Mouse (Mus musculus) erythroblast, adult 5-6 weeks (primary cell): ENCODE data around the gene Tomm40l. TPM values are rescaled to one million over a fixed set of nuclear protein-coding genes. Genes with fewer than 3 reads are reported as not detected.

Source experiments
- ATAC-seq: replicated peaks from 2 replicates; pipeline ENCODE4 v1.8.0; 2016; ENCODE audit warnings: moderate number of reproducible peaks, mild to moderate bottlenecking, moderate TSS enrichment, inconsistent platforms; ENCODE audit not compliant: poor library complexity, low FRiP score, severe bottlenecking
- total RNA-seq, 2 experiments: library from RNA; stranded (forward) in 1 of 2; stranded (reverse) in 1 of 2; fragments of 150-400 nt in 1 of 2; fragments of 200-764, 138-1000 nt in 1 of 2; gene quantifications; 2 replicates each; pipeline versions ENCODE4 v1.2.3 to v1.2.4; 2015 to 2017; ENCODE audit warnings: low replicate concordance in 2 of 2

Tomm40l gene
- total RNA-seq, 2 experiments from 2014 or later, result 2.2 to 4.0 TPM

- ATAC-seq, result no peak
Observed at GRCm38 (mm10) chr1:171232348-171232747, 10.0 kb upstream of the Tomm40l start.

- no peak for ATAC-seq
Observed at GRCm38 (mm10) chr1:171231844-171232243, 9.5 kb upstream of the Tomm40l start.

- no peak for ATAC-seq
Observed at GRCm38 (mm10) chr1:171230215-171230614, 7.9 kb upstream of the Tomm40l start.

GRCm38 (mm10) chr1:171229750-171230149 lies 7.4 kb upstream of the Tomm40l start:
- ATAC-seq, result no peak

GRCm38 (mm10) chr1:171227879-171228278 lies 5.6 kb upstream of the Tomm40l start:
- ATAC-seq, result no peak

- no peak for ATAC-seq
Observed at GRCm38 (mm10) chr1:171226780-171227179, 4.5 kb upstream of the Tomm40l start.

- ATAC-seq, result no peak
Observed at GRCm38 (mm10) chr1:171224857-171225256, 2.5 kb upstream of the Tomm40l start, which contains the start of gene Apoa2. Apoa2 (plus strand) TSS chr1:171225054.

GRCm38 (mm10) chr1:171223796-171224195 lies 1.5 kb upstream of the Tomm40l start:
- ATAC-seq, result no peak

- no peak for ATAC-seq
Observed at GRCm38 (mm10) chr1:171223168-171223567, 854 bp upstream of the Tomm40l start.

GRCm38 (mm10) chr1:171221281-171222193 lies 777 bp downstream of the Tomm40l start:
- no peak for ATAC-seq

- peak; percentile 48 for ATAC-seq
Observed at GRCm38 (mm10) chr1:171220871-171221270, 1.4 kb downstream of the Tomm40l start.

GRCm38 (mm10) chr1:171216241-171216955 lies 5.9 kb downstream of the Tomm40l start:
- no peak for ATAC-seq

- no peak for ATAC-seq
Observed at GRCm38 (mm10) chr1:171213801-171214496, 8.4 kb downstream of the Tomm40l start, which contains the start of gene Nr1i3. Nr1i3 (plus strand) TSS chr1:171213970.

GRCm38 (mm10) chr1:171212854-171213253 lies 9.5 kb downstream of the Tomm40l start:
- ATAC-seq, result no peak

GRCm38 (mm10) chr1:171209409-171209808 lies 12.9 kb downstream of the Tomm40l start:
- no peak for ATAC-seq

GRCm38 (mm10) chr1:171205704-171206493 lies 16.4 kb downstream of the Tomm40l start:
- no peak for ATAC-seq

GRCm38 (mm10) chr1:171204249-171204644 lies 18.1 kb downstream of the Tomm40l start:
- no peak for ATAC-seq

- no peak for ATAC-seq
Observed at GRCm38 (mm10) chr1:171203471-171204248, 18.7 kb downstream of the Tomm40l start.

GRCm38 (mm10) chr1:171200769-171201168 lies 21.5 kb downstream of the Tomm40l start:
- ATAC-seq, result no peak
